Mouse (Mus musculus): ENCODE data around the gene Epor. TPM values are rescaled to one million over a fixed set of nuclear protein-coding genes. Genes with fewer than 3 reads are reported as not detected.

Epor gene
- total and polyA plus RNA-seq, 3 experiments: 192 to 440 TPM; not detected in 1

GRCm38 (mm10) chr9:21923036-21923435 lies 40.3 kb downstream of the Epor start:
- Histone ChIP-seq H3K4me3 (ENCODE audit: control insufficient read depth in 1 of 2, insufficient read depth in 1 of 2, low read depth in 2 of 2, low read length in 2 of 2) (no peak overlapping the region), H3K9ac (ENCODE audit: control insufficient read depth, low read depth, low read length, poor library complexity, severe bottlenecking) (no peak overlapping the region), H3K79me2 (ENCODE audit: control insufficient read depth, insufficient read depth, low read length, poor library complexity) (peaks cover 8% of the 10 kb centered on the region), H3K4me1 (ENCODE audit: control insufficient read depth in 1 of 2, insufficient read depth in 2 of 2, low read length in 2 of 2) (peaks cover 25 to 38% of the 10 kb centered on the region in 2 experiments), H3K36me3 (ENCODE audit: control insufficient read depth in 1 of 2, insufficient read depth in 2 of 2, low read length in 2 of 2) (peaks cover 2 to 34% of the 10 kb centered on the region in 2 experiments), H3K27me3 (ENCODE audit: control insufficient read depth in 1 of 2, insufficient read depth in 2 of 2, low read length in 2 of 2) (no peaks in the 10 kb centered on the region), H3K27ac (ENCODE audit: control insufficient read depth, low read depth, low read length) (peak overlapping the region; percentile 53), H3K9me3 (replicated peaks; ENCODE audit: insufficient read depth, low read length) (no peaks in the 10 kb centered on the region)
- no peak for TF ChIP-seq CTCF (IDR thresholded peaks at IDR 0.05 in 2 of 3, conservative IDR thresholded peaks at IDR 0.05 in 1 of 3; ENCODE audit: control insufficient read depth in 1 of 3, insufficient read depth in 1 of 3, low read depth in 2 of 3, low read length in 3 of 3, poor library complexity in 1 of 3, severe bottlenecking in 1 of 3)
- no peak for TF ChIP-seq CHD2 (IDR thresholded peaks at IDR 0.05; ENCODE audit: low read length)
- no peak for TF ChIP-seq KAT2A (conservative IDR thresholded peaks at IDR 0.05; ENCODE audit: low read depth, low read length)
- no peak; a peak in 1 of 4 replicates for TF ChIP-seq POLR2A (IDR thresholded peaks at IDR 0.05; ENCODE audit: control insufficient read depth in 1 of 2, insufficient read depth in 1 of 2, low read depth in 1 of 2, low read length in 2 of 2, poor library complexity in 1 of 2)
- no peak for TF ChIP-seq MAX (IDR thresholded peaks at IDR 0.05; ENCODE audit: low read length)
- no peak for TF ChIP-seq BHLHE40 (IDR thresholded peaks at IDR 0.05; ENCODE audit: borderline replicate concordance, low read depth, low read length)
- no peak for TF ChIP-seq NRF1 (IDR thresholded peaks at IDR 0.05; ENCODE audit: insufficient read depth, low read depth, low read length, poor library complexity, severe bottlenecking)
- no peak for TF ChIP-seq USF1 (IDR thresholded peaks at IDR 0.05; ENCODE audit: low read depth, low read length)
- no peak for TF ChIP-seq MEF2A (IDR thresholded peaks at IDR 0.05; ENCODE audit: extremely low read depth, insufficient replicate concordance, low read depth, low read length, poor library complexity, severe bottlenecking)
- TF ChIP-seq MYB (IDR thresholded peaks at IDR 0.05; ENCODE audit: low read depth, low read length): no peak
- TF ChIP-seq MAZ (IDR thresholded peaks at IDR 0.05; ENCODE audit: low read depth, low read length): no peak
- no peak for TF ChIP-seq CHD1 (IDR thresholded peaks at IDR 0.05; ENCODE audit: low read depth, low read length)
- no peak for TF ChIP-seq JUND (IDR thresholded peaks at IDR 0.05; ENCODE audit: low read depth, low read length)
- no peak for TF ChIP-seq UBTF (IDR thresholded peaks at IDR 0.05; ENCODE audit: borderline replicate concordance, insufficient read depth, low read depth, low read length)
- no peak for TF ChIP-seq USF2 (IDR thresholded peaks at IDR 0.05; ENCODE audit: borderline replicate concordance in 1 of 2, insufficient read depth in 1 of 2, low read depth in 1 of 2, low read length in 2 of 2)
- no peak for DNase-seq (ENCODE audit: low read depth, low spot score)

DNA sequence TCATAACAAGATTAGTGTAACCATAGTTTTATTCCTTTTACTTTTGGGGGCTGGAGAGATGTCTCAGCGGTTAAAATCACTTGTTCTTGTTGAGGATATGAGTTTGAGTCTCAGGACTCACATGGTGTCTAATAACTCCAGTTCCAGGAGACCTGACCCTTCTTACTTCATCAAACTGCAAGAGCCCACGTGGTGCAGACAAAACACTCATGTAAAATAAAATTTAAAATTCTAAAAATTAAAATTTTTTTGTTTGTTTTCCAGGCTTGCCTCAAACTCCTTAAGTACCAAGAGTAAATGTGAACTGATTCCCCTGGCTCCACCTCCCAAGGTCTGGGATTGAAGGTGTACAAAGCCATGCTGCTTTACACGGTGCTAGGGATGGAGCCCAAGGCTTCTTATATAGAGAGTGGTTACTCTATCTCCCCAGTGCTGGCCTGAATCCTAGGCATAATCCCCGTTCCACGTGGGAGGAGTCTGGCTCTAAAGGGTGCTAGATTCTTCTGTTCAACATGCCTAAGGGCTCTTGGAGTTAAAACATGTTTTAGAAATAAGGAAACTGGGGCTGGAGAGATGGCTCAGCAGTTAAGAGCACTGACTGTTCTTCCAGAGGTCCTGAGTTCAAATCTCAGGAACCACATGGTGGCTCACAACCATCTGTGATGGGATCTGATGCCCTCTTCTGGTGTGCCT lies 44.5 kb downstream of the Epor start:
- no peaks in the 10 kb centered on the region for H3K9me3 ChIP-seq (replicated peaks; ENCODE audit: insufficient read depth, low read length)
- peaks cover 14 to 19% of the 10 kb centered on the region in 2 experiments for H3K4me1 ChIP-seq (ENCODE audit: control insufficient read depth in 1 of 2, insufficient read depth in 2 of 2, low read length in 2 of 2)
- peak overlapping the region; percentile 11; the same call in 1 of the 2 replicates for H3K9ac ChIP-seq (ENCODE audit: control insufficient read depth, low read depth, low read length, poor library complexity, severe bottlenecking)
- peaks cover 3% of the 10 kb centered on the region; the same call in 1 of the 2 replicates for H3K79me2 ChIP-seq (ENCODE audit: control insufficient read depth, insufficient read depth, low read length, poor library complexity)
- DNase-seq (ENCODE audit: low read depth, low spot score): peak; percentile 63
- peaks cover 0 to 17% of the 10 kb centered on the region in 2 experiments; a peak in 2 of 4 replicates for H3K36me3 ChIP-seq (ENCODE audit: control insufficient read depth in 1 of 2, insufficient read depth in 2 of 2, low read length in 2 of 2)
- peak overlapping the region in 1 of 2 experiments; percentile 63; a peak in 2 of 4 replicates for H3K4me3 ChIP-seq (ENCODE audit: control insufficient read depth in 1 of 2, insufficient read depth in 1 of 2, low read depth in 2 of 2, low read length in 2 of 2)
- 0 out of 2 replicates have a peak, but pooled peaks have one; percentile 3 for TF ChIP-seq CHD1 (IDR thresholded peaks at IDR 0.05; ENCODE audit: low read depth, low read length)
- peak; percentile 11; the same call in 1 of the 2 replicates for TF ChIP-seq MXI1 (IDR thresholded peaks at IDR 0.05; ENCODE audit: low read depth, low read length)
- peak; percentile 71 for TF ChIP-seq USF1 (IDR thresholded peaks at IDR 0.05; ENCODE audit: low read depth, low read length)
- peak in 1 of 3 experiments; percentile 27; a peak in 2 of 6 replicates for TF ChIP-seq CTCF (IDR thresholded peaks at IDR 0.05 in 2 of 3, conservative IDR thresholded peaks at IDR 0.05 in 1 of 3; ENCODE audit: control insufficient read depth in 1 of 3, insufficient read depth in 1 of 3, low read depth in 2 of 3, low read length in 3 of 3, poor library complexity in 1 of 3, severe bottlenecking in 1 of 3)
- TF ChIP-seq KAT2A (conservative IDR thresholded peaks at IDR 0.05; ENCODE audit: low read depth, low read length): no peak
- no peak for TF ChIP-seq ZNF384 (IDR thresholded peaks at IDR 0.05; ENCODE audit: low read depth, low read length)
- TF ChIP-seq SMC3 (IDR thresholded peaks at IDR 0.05; ENCODE audit: low read depth, low read length): no peak
- TF ChIP-seq ZC3H11A (IDR thresholded peaks at IDR 0.05; ENCODE audit: low read depth, low read length): no peak
- peak; percentile 85 for TF ChIP-seq TBP (IDR thresholded peaks at IDR 0.05; ENCODE audit: low read depth, low read length)
- peak; percentile 70; the same call in 1 of the 2 replicates for TF ChIP-seq MYC (IDR thresholded peaks at IDR 0.05; ENCODE audit: low read depth, low read length)
- TF ChIP-seq SIN3A (IDR thresholded peaks at IDR 0.05; ENCODE audit: low read length): peak; percentile 44; the same call in 1 of the 2 replicates
- peak overlapping the region; percentile 2; the same call in 1 of the 2 replicates for H3K27ac ChIP-seq (ENCODE audit: control insufficient read depth, low read depth, low read length)
- no peaks in the 10 kb centered on the region for H3K27me3 ChIP-seq (ENCODE audit: control insufficient read depth in 1 of 2, insufficient read depth in 2 of 2, low read length in 2 of 2)
